Mouse (Mus musculus) heart, postnatal 0 days (tissue): ENCODE data around the gene Hoxd4.

ENCODE experiments used
- CTCF ChIP-seq: IDR thresholded peaks from 2 replicates; pipeline ENCODE4 v1.5.1; 2016; ENCODE audit warnings: antibody characterized with exemption, control low read depth, low read depth
- EP300 ChIP-seq: IDR thresholded peaks from 2 replicates; pipeline ENCODE4 v1.6.1; 2016; ENCODE audit warnings: antibody characterized with exemption, low read depth

DNA sequence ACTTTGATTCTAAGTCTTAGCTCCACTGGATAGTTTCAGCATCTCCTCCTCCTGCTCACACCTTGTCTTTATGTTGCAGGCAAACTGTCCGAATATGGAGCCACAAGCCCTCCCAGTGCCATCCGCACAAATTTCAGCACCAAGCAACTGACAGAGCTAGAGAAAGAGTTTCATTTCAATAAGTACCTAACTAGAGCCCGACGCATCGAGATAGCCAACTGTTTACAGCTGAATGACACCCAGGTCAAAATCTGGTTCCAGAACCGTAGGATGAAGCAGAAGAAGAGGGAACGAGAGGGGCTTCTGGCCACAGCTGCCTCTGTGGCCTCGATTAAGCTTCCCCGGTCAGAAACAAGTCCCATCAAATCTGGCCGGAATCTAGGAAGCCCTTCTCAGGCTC is 52.2 kb downstream of the Hoxd4 start:
- TF ChIP-seq CTCF (no peak), EP300 (no peak)
